Mouse (Mus musculus) small intestine, adult 2 months (tissue): ENCODE measurements around the gene Acvr1. TPM values are rescaled to one million over a fixed set of nuclear protein-coding genes. Genes with fewer than 3 reads are reported as not detected.
A peak's percentile ranks its signal among the peaks of the same experiment; 100 is the strongest.

ENCODE experiments used
- H3K27ac ChIP-seq: fragments of 200-500 bp; 2 replicates; pipeline ENCODE4 v1.5.1; 2012; ENCODE audit warnings: low read depth, low read length, control low read depth, inconsistent platforms; ENCODE audit not compliant: insufficient read depth
- H3K27me3 ChIP-seq: fragments of 200-500 bp; 2 replicates; pipeline ENCODE4 v1.6.1; 2012; ENCODE audit warnings: mild to moderate bottlenecking, moderate library complexity, low read length, inconsistent platforms; ENCODE audit not compliant: control insufficient read depth, insufficient read depth
- H3K36me3 ChIP-seq: fragments of 200-500 bp; 2 replicates; pipeline ENCODE4 v1.6.1; 2012; ENCODE audit warnings: mild to moderate bottlenecking, low read length, control low read depth, inconsistent platforms; ENCODE audit not compliant: control insufficient read depth, insufficient read depth
- H3K4me1 ChIP-seq: fragments of 200-500 bp; 2 replicates; pipeline ENCODE4 v1.6.1; 2012; ENCODE audit warnings: low read length, inconsistent platforms, mixed read lengths; ENCODE audit not compliant: control insufficient read depth, insufficient read depth, insufficient read length
- H3K4me3 ChIP-seq: fragments of 200-500 bp; 2 replicates; pipeline ENCODE4 v1.5.1; 2012; ENCODE audit warnings: low read depth, mild to moderate bottlenecking, control low read depth, inconsistent platforms, low read length, moderate library complexity
- CTCF ChIP-seq: fragments of 200-500 bp; IDR thresholded peaks from 2 replicates; pipeline ENCODE4 v1.5.1; 2012; ENCODE audit warnings: low read depth, mild to moderate bottlenecking, control low read depth, inconsistent platforms, low read length, moderate library complexity, mixed read lengths; ENCODE audit not compliant: insufficient replicate concordance, insufficient read length; ENCODE audit errors: extremely low read depth
- POLR2A ChIP-seq: fragments of 200-500 bp; IDR thresholded peaks from 2 replicates; pipeline ENCODE4 v1.6.1; 2012; ENCODE audit warnings: low read depth, mild to moderate bottlenecking, control low read depth, inconsistent platforms, low read length, moderate library complexity
- WGBS: fragments of 180-500 bp; shearing (Covaris S2); methylation state at CpG from one replicate; pipeline ENCODE4 v1.1.7; 2018; 5-methylcytosine and 5-hydroxymethylcytosine counted together
- polyA plus RNA-seq: library from polyadenylated mRNA; depleted of rRNA; stranded (reverse); fragments of >200 nt; gene quantifications from 2 replicates; pipeline ENCODE4 v1.2.3, GENCODE M21; 2012

Acvr1 gene
- polyA plus RNA-seq, 1 experiment: 3.1 TPM

- Histone ChIP-seq H3K4me3 (no peak overlapping the region), H3K36me3 (no peaks in the 10 kb centered on the region), H3K27me3 (no peaks in the 10 kb centered on the region), H3K4me1 (peaks cover 13% of the 10 kb centered on the region), H3K27ac (0 out of 2 replicates have a peak overlapping the region, but pooled peaks have one; percentile 18)
- 61% methylated on average over 4 of the region's 4 CpGs for WGBS
- TF ChIP-seq POLR2A (no peak), CTCF (no peak)
Measured at GRCm38 (mm10) chr2:58562137-58562536, 4.8 kb downstream of the Acvr1 start.

- Histone ChIP-seq H3K36me3 (no peaks in the 10 kb centered on the region), H3K4me3 (no peak overlapping the region), H3K27me3 (no peaks in the 10 kb centered on the region), H3K27ac (no peak overlapping the region), H3K4me1 (peaks cover 10% of the 10 kb centered on the region; the same call in 1 of the 2 replicates)
- WGBS: 51% methylated on average over 9 of the region's 9 CpGs
- no peak for TF ChIP-seq POLR2A
- TF ChIP-seq CTCF: no peak
Measured at GRCm38 (mm10) chr2:58557045-58557845, 9.7 kb downstream of the Acvr1 start.

GRCm38 (mm10) chr2:58552296-58552695 is 14.7 kb downstream of the Acvr1 start:
- TF ChIP-seq POLR2A: no peak
- TF ChIP-seq CTCF: no peak
- WGBS: 34% methylated on average over 3 of the region's 3 CpGs
- Histone ChIP-seq H3K36me3 (no peaks in the 10 kb centered on the region), H3K27me3 (no peaks in the 10 kb centered on the region), H3K27ac (peak overlapping the region; percentile 21; the same call in 1 of the 2 replicates), H3K4me3 (no peak overlapping the region), H3K4me1 (peaks cover 24% of the 10 kb centered on the region)

GRCm38 (mm10) chr2:58551866-58552265 is 15.1 kb downstream of the Acvr1 start:
- Histone ChIP-seq H3K4me3 (no peak overlapping the region), H3K36me3 (no peaks in the 10 kb centered on the region), H3K27me3 (no peaks in the 10 kb centered on the region), H3K27ac (no peak overlapping the region), H3K4me1 (peaks cover 24% of the 10 kb centered on the region)
- WGBS: 50% methylated on average over 6 of the region's 6 CpGs
- TF ChIP-seq CTCF (no peak), POLR2A (no peak)

GRCm38 (mm10) chr2:58550488-58550887 is 16.5 kb downstream of the Acvr1 start:
- Histone ChIP-seq H3K4me1 (peaks cover 28% of the 10 kb centered on the region), H3K27me3 (no peaks in the 10 kb centered on the region), H3K4me3 (no peak overlapping the region), H3K27ac (no peak overlapping the region), H3K36me3 (no peaks in the 10 kb centered on the region)
- TF ChIP-seq POLR2A (no peak), CTCF (no peak)
- WGBS: 67% methylated on average over 9 of the region's 9 CpGs

- H3K36me3 ChIP-seq: no peaks in the 10 kb centered on the region
Measured at GRCm38 (mm10) chr2:58549960-58550359, 17.0 kb downstream of the Acvr1 start.

GRCm38 (mm10) chr2:58548943-58549342 is 18.0 kb downstream of the Acvr1 start:
- no peak overlapping the region for H3K4me3 ChIP-seq
- TF ChIP-seq CTCF (no peak), POLR2A (no peak)
- no peak overlapping the region for H3K27ac ChIP-seq
- H3K36me3 ChIP-seq: no peaks in the 10 kb centered on the region
- peaks cover 28% of the 10 kb centered on the region for H3K4me1 ChIP-seq
- no peaks in the 10 kb centered on the region for H3K27me3 ChIP-seq
- 19% methylated on average over 7 of the region's 7 CpGs for WGBS

More at GRCm38 (mm10) chr2:58549960-58550359, 17.0 kb downstream of the Acvr1 start:
- H3K4me3 ChIP-seq: no peak overlapping the region
- 43% methylated on average over 6 of the region's 6 CpGs for WGBS
- peaks cover 28% of the 10 kb centered on the region for H3K4me1 ChIP-seq
- H3K27ac ChIP-seq: no peak overlapping the region
- no peaks in the 10 kb centered on the region for H3K27me3 ChIP-seq
- TF ChIP-seq CTCF (no peak), POLR2A (no peak)

- TF ChIP-seq POLR2A: no peak
- TF ChIP-seq CTCF: no peak
- H3K4me1 ChIP-seq: peaks cover 15% of the 10 kb centered on the region
- no peak overlapping the region for H3K4me3 ChIP-seq
- no peaks in the 10 kb centered on the region for H3K27me3 ChIP-seq
- WGBS: 30% methylated on average over 7 of the region's 7 CpGs
- 0 out of 2 replicates have a peak overlapping the region, but pooled peaks have one; percentile 10 for H3K27ac ChIP-seq
- no peaks in the 10 kb centered on the region for H3K36me3 ChIP-seq
Measured at GRCm38 (mm10) chr2:58546264-58546663, 20.7 kb downstream of the Acvr1 start.
